Mouse (Mus musculus): ENCODE results near the gene Gad1.
A peak's percentile ranks its signal among the peaks of the same experiment; 100 is the strongest.

Gad1 gene

DNA sequence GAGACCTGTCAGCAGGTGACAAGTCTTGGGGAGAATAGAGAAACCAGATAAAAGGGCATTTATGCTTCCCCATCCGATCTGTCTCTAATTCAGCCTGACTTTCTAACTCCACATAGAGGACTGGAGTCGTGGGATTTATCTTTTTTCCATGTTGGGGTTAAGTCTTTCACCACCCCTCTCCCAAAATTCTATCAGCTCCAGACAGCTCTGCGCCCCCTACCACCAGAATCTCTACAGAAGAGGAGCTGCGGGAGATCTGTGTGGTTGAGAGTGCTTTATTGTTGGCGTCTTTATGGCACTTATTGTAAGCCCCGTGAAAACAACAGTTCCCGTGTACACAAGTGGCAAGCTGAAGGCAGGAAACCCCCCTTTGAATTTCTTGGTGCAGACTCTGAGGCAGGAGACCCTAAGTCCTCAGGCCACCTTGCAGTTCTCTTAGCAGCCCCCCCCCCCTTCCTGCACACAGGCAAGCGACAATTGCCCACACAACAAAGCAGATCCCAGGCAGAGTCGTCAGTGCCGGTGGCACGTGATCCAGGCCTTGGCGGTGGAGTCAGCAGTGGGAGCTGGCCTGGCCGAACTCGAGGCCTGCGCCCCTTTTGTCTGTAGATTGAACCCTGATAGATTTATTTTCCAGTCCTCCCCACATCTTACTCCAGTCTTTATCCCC lies 11.9 kb downstream of the Gad1 start:
- no peak for DNase-seq (ENCODE audit: low spot score in 2 of 2)

DNA sequence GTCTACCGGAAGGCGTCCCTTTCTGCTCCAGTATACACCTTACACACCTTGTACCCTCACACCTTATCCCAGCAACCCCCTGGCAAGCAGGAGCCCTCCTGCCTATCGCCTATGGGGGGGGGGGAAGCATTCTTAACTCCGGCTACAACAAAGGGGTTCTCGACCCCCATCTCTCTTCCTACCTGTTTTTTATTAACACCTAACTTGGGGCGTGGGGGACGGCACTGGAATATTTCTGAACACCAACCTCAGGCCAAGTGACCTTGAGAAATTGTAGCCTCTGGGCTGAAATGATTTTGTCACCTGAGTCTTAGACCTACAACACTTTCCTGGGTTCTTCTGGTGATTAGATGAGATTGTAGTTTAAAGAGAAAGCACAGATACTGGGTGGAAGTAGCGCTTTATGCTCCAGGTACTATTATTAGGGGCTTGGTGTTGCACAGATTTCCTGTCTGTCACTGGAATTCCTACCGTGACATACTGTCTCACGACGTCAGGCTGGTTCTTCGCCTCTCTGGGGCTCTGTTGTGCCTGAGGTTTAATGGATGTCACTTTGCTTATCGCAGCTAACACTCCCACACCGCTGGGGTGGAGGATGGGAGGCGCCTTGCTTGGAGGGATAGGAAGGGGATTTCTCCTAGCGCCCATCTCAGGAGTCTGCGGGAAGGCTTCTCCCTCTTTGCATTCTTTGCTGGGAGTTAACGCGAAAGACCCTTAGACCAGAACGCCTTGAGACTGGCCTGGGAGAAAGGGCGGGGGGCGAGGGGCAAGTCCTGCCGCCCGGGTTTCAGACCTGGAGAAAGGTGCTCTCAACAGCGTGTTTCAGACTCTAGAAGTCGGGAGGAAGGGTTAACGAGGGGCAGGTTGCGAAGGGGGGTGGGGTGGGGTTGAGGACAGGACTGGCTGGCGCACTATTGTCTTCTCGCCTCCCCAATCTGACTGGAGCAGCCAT lies 13.1 kb downstream of the Gad1 start:
- DNase-seq (ENCODE audit: low spot score in 2 of 2), result no peak

DNA sequence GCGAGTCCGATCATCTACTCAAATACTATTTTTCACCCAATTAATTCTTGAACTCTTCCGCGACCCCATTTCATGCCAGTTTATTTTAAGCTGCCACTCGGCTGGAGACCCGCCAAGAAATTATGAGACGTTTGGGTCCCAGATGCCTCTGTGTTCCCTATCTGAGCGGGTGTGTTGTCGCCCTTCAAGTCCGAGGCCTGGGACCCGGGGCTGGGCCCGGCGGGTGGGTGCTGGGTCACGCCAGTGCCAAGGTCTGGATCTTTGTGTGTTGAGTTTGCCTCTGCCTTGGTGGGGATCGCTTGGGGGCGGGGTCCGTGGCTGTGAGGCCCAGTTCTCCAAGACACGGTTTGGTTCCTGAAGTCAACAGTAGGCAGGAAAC lies 13.7 kb downstream of the Gad1 start:
- no peak for DNase-seq (ENCODE audit: low spot score in 2 of 2)

DNA sequence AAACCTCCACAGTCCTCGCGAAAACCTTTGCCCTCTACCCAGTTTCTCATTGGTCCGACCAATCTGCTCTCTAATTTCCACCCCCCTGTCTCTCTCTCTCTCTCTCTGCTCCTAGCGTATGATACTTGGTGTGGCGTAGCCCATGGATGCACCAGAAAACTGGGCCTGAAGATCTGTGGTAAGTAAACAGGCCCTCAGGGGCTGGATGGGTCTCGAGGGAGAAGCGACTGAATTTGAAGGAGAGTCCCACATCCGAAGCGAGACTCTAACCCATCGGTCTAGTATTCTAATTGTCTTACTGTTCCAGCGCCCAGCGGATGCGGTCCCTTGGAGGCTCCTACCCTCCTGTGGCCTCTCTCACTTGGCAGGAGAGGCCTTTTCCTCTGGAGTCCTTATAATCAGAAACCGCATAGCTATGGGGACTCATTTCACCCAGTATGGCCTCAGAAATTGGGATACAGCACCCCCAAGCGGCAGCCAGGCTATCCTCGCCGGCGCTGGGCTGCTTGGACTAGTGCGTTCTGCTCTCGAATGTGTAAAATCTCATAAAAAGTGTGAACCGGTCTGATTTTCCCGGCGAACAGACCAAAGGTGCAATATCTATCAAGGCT lies 14.3 kb downstream of the Gad1 start:
- no peak for DNase-seq (ENCODE audit: low spot score in 2 of 2)

DNA sequence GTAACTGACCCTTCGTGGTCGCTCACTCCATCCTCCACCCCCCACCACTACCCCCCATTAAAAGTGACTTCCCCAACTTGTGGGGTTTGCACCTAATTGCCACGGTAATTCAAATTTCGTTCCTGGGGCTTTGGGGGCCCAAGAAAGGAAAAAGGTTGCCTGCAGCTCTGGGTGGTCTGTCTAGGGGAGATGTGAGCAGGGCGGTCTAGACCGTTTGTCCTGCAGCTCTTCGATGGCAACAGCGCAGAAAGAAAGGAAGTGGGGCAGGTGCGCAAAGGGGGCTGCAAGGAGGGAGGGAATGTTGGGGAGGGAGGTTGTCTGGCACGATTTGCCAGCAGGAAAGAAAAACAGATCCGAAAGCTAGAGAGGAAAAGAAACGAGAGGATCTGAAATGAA lies 14.8 kb downstream of the Gad1 start:
- DNase-seq (ENCODE audit: low spot score in 2 of 2), result no peak

DNA sequence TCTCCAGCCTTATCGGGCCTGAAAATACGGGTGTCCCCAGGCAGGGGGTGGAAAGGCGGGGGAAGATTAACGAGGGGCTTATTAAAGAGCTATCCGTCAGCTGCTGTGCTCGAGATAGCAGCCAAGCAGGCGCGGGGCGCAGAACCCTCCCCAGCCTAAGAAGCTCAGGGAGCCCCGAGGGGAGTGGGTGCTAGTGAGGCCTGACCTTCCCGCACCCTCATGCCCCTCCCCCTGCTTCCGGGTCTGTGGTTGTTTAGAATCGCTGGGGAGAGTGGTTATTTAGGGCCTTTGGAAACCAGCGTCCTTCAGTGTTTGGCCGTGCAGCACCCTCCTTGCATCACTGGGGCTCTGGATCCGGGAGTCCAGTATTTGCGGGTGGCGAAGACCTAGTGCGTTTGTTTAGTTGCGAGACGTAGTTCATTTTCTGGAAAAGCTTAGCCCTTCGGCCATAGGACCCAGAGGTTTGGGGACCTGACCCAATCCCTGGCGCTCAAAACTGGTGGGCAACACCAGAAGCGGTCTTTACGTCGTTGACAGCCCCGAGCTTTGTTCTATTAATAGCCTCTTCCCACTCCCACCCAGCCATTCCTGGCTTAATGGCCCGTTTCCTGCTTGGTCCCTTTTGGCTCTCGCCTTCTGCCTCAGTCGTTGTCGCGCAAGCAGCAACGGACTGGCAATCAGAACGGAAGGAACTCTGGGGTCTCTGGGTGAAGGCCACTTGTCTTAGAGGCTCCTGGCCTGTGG lies 15.5 kb downstream of the Gad1 start:
- DNase-seq (ENCODE audit: low spot score in 2 of 2), result no peak

DNA sequence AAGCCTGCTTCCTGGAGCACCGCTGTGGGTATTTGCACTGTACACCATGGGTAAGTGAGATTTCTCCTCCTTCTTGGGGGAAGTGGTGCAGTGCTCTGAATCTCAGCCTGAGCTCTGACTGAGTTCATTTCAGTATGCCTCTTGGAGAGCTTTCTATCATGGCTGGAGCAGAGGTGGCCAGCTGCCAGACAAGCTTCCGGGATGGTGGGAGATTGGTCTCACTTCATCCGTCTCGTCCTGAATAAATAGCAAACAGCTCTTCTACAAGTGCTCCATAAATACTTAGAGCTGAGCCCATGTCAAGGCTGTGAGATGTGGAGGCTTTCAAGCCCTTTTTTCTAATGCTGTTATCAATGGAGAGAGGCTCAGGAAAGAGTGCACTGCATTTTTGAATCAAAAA lies 18.8 kb downstream of the Gad1 start:
- DNase-seq (ENCODE audit: low spot score in 2 of 2), result no peak

DNA sequence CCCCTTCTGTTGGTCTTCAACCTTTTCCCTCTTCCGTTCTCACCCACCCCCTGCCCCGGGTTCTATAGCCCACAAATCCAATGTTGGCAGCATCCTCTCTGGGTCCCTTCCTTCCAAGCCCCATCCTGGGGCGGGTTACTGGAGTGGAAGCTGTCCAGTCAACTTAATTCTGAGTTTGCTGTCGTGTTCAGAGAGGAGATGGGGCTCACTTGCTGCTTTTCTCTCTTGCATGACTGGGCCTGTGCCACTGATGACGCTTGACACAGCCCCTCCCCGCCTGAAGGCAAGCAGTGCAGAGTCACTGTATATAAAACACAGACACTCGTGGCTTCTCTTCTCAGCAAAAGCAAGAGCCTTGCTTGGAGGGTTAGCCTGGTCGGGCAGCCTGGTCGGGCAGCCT lies 19.4 kb downstream of the Gad1 start:
- DNase-seq (ENCODE audit: low spot score in 2 of 2), result no peak

DNA sequence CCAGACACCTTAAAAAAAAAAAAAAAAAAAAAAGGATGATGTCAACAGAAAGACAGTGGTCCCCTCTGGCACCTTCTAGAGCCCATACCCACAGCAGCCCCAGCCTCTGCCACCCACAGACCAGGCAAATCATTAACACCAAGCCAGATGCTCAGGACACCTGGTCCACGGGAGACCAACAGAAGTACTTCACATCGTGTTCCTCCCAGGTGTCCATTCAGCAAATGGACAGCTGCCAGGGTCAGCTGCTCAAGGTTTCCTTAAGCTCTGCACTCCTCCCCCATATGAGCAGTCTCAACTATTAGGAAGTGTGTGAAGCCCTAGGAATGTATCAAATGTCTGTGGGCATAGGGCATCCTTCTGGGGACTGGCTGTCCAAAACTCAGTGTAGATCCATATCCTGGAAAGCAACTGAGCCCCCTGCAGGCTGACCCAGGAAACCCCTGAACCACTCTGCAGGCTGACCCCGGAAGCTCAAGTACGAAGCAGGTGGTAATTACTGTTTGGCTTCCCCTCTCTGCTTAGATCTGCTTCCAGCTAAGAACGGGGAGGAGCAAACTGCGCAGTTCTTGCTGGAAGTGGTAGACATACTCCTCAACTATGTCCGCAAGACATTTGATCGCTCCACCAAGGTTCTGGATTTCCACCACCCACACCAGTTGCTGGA lies 20.8 kb downstream of the Gad1 start:
- no peak for DNase-seq (ENCODE audit: low spot score in 2 of 2)

DNA sequence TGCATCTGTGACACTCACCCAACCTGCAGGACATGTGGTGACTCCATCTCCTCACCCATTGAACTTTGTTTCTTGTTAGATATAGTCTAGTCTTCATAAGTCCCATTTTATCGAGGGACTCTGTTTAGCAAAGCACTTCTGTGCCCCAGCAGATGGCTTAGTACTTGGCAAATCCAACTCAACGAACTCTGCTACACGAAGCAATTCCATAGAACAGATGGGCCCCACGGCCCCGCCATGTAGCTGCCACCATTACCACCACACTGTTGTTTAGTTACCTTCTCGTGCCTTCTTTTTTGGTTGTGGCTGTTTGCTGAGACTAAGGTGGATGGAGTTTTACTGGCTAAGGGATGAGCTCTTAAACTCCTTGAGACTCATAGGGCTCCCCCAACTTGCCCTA lies 35.3 kb downstream of the Gad1 start:
- DNase-seq (ENCODE audit: low spot score in 2 of 2), result no peak

DNA sequence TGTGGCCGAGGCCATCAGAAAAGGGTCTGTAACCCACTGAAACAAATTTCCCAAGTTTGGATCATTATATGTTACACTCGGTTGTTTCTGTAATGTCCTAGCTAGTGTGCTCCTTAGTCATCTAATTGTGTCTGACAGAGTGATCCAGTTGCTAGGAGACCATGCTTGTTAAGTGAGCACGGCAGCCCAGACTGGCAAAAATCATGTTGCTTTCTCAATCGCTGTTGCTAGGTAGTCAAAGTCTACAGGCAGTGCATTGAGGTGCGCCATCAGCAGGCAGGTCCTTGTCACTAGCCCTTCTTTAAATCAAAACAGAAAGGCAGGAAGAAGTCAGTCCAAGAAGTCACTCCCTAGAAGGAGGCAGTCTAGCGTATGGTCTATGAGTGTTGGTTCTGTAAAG lies 39.6 kb downstream of the Gad1 start:
- DNase-seq (ENCODE audit: low spot score in 2 of 2), result peak in 1 of 2 experiments; percentile 40

DNA sequence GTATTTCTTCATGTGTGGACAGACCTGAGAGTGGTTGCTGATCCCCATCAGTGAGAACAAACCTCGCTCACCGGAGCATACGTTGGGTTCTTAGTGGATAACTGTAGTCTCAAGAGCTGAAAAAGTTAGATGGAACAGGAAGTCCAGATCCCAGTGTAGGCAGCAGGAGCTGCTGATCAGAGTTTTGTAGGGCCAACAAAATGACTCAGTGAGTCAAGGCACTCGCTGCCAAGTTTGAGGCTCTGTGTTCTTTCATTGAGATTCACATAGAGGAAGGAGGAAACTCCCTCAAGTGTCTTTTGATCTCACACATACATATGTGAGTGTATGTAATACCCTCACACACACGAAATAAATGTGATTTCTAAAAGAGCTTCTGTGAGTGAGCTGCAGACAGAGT lies 40.8 kb downstream of the Gad1 start:
- peak in 1 of 2 experiments; percentile 22 for DNase-seq (ENCODE audit: low spot score in 2 of 2)

DNA sequence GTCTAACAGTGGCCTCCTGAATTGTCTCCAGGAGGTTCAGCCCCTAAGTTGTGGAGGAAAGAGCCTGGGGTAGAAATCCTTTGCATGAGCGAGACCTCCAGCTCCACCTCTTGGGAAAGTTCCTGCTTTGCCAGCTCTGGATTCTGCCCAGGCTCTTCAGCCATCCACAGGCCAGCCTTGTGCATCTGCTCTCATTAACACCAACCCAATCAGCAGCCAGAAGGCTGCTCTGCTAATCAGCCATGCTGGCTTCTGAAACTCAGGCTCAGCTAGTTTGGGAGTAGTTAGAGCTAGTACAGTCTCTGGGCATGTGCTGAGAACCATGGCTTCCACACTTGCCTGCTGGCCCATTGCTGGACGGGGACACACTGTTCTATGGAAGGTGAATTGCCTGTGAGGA lies 43.0 kb downstream of the Gad1 start:
- DNase-seq (ENCODE audit: low spot score in 2 of 2), result no peak

DNA sequence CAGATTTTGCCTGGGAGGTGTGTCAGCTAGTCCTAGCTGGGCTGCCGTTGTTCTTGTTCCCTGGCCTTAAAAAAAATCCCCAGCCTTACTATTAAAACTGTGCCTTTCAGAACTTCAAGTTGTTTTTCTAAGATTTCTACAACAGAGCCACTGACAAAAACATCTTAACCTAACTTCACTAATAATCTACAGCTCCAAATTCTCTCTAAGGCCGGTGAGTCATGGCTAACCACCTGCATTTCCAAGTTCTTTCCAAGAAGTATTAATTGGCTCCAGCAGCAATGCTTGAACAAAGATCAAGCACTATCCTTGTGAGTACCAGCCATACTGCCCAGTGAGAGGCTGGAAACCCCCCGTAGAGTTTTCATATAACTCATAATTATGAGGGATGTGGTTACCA lies 56.9 kb downstream of the Gad1 start:
- DNase-seq (ENCODE audit: low spot score in 2 of 2), result no peak

DNA sequence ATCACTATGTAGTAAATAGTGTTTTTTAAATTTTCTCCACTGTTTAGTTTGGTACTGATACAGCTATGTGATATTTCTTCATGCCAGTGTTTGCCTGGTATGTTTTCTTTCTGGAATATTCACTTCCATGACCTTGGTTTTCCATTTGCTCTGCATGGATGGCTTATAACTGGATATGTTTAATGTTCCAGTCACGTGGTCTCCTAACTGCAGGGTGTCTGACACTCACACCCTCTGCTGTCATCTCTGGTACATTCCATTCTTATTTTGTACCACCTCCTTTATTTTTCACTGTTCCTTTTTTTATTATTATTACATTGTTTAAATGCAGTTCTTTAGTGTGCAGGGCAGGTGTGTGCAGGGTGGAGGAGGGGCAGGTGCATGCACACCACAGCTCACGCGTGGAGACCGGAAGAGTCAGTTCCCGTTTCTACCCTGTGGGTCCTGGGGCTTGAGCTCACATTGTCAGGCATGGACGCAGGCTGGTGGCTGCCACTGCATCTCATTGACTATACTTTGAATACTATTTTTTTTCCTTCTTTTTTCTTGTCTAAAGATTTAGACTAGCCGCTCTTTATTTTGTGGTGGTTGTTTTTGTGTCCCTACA lies 62.0 kb downstream of the Gad1 start:
- no peak for DNase-seq (ENCODE audit: low spot score in 2 of 2)

DNA sequence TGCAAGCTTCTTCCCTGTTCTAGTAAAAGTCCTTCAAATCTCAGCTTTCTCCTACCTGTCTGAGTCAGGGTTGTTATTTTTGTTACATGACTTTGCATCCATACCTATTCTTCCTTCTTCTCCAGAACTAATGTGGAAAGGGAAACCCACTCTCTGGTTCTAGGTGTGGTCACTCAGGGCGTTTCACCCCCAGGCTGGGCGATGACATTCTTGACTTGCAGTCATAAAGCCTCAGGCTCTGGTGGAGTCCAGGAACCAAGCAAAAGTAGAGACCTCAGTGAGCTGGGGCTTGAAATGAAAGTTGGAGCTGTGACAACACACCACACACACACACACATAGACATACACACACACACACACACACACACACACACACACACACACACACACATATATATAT lies 63.2 kb downstream of the Gad1 start:
- no peak for DNase-seq (ENCODE audit: low spot score in 2 of 2)

DNA sequence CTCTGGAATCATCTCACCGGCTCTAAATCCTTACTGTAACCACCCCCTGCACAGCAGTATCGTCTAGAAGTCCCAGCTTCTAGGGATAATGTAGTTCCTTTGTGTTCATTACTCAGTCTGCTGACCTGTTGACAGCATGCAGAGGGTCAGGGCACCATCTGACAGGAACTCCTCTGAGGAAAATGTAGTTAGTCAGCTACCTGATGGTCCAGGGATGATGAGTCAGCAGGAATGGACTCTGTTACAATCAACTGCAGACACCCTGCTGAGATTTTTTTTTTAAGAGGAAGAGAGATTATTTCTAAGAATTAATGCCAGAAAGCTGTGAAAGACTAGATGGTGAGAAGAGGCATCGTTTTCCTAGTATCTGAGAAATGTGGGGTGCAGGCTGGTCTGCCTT lies 63.7 kb downstream of the Gad1 start:
- no peak for DNase-seq (ENCODE audit: low spot score in 2 of 2)

DNA sequence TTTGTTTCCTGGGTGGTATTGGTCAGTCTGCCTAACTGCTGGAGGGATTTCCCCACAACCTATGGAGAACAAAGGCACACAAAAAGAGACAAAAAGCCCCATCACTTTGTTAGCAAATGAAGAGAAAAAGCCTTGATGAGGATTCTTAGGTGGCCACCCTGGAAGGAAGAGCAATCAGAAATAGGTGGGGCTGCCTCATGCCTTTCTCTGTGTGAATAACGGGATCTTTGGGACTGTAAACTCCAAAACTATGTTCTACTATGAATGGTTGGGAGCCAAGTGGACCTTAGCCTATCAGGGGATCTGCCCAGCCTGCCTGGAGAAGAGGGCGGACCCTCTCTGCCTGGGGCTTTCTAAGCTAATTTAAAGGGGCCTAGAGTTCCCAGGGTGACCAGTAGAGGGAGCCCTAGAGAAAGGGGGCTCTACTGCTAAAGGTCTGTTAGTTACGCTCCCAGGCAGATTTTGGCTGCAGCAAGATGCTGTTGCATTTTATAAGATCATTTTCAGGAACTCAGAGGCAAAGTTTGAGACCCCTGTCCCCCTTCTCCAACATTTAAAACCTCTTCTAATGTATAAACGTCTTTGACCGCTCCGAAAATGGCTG lies 66.5 kb downstream of the Gad1 start:
- no peak for DNase-seq (ENCODE audit: low spot score in 2 of 2)

DNA sequence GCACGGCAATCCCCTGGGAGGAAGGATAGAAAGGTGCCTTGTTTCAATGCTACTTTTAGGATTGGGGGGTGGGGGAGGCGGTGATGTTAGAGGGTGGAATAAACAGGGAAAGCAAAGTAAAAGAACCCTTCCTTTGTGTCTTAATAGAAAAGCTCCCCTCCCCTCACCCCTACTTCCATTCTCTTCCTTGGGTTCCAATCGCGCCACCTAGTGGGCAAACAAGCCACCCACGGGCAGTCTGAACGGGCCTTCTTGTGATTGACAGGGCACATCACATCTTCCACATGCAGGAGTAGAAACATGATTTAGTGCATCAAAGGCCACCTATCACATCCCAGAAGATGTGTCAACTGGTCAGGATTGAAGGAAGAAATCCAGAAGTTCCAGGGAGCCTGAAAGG lies 67.4 kb downstream of the Gad1 start:
- DNase-seq (ENCODE audit: low spot score in 2 of 2), result peak; percentile 40 to 41

DNA sequence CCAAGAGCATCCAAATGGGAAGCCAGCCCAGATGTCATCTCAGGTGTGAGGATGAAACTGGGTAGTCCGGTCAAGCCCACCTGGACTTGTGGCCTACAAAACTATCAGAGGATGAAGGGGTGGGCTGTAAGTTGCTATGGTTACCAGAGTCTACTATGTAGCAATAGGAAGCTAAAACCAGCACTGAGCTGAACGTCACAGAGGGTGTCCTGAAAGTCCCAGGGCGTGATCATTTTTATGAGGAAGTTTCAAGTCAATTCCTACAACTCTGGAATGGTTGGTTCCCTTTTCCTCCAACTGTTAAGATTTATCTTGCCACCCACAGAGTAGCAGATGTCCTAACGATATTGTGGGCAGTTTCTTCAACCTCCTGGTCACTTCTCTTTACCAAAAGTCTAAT lies 69.4 kb downstream of the Gad1 start:
- no peak for DNase-seq (ENCODE audit: low spot score in 2 of 2)

DNA sequence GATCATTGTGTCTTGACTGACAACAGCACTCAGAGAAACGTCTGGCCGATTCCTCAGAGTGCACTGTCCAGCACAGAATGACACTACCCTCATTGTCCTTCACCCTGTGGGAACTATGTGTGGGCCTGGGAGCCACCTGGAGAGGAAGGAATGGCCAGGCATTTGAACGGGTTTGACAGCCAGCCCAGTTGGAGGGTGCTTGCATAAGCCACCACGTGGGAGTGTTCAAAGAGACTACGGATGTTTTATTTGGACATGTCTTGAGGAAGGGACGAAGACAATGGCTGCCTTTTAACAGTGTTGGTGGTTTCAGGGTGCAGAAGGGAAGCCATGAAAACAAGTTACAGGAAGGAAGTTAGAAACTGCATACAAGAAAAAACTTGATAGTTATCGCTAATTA lies 72.9 kb downstream of the Gad1 start:
- DNase-seq (ENCODE audit: low spot score in 2 of 2), result no peak

Measured in frontal cortex, postnatal 36 days (tissue).